Mouse (Mus musculus) kidney, embryonic 15.5 days (tissue): Measurements from ENCODE around the gene Irak1. TPM values are rescaled to one million over a fixed set of nuclear protein-coding genes. Genes with fewer than 3 reads are reported as not detected.

Experiments
- microRNA counts: library from miRNA; unstranded; fragments of <30 nt; microRNA quantifications from one replicate; lab custom pipeline; 2016
- microRNA-seq: library from miRNA; unstranded; fragments of <30 nt; microRNA quantifications from one replicate; pipeline ENCODE4, GENCODE M21; 2016
- polyA plus RNA-seq: library from polyadenylated mRNA; unstranded; fragments of >200 nt; fragmentation: Nextera tagmentation; extraction: Ambion mirVana; gene quantifications from 2 replicates; pipeline ENCODE4 v1.2.1, GENCODE M21; 2015

Gene Irak1
- polyA plus RNA-seq, 1 experiment from 2014 or later: 77.8 TPM

MicroRNAs within 50 kb of the gene (microRNA counts, 519-probe panel; counts per million panel counts)
- microRNA mmu-miR-718 (lab: Ali Mortazavi, UCI): 349 counts per million, percentile 1 among the panel's probes with 10 or more counts

Small RNAs within 50 kb of the gene (microRNA-seq; reads per million reads assigned to microRNA genes)
- gene Mir5132: 1.3 reads per million
- gene Mir718: not detected

Other genes with a start within 250 kb of the Irak1 start
- 5.2 and 8.1 TPM in 2 replicates for gene Srpk3, start 249.5 kb downstream of the Irak1 start, polyA plus RNA-seq
- 224 and 234 TPM in 2 replicates for gene Idh3g, start 237.0 kb downstream of the Irak1 start, polyA plus RNA-seq
- gene Ssr4, start 236.9 kb downstream of the Irak1 start, polyA plus RNA-seq: 176 and 184 TPM in 2 replicates
- 0.80 and 0.92 TPM in 2 replicates for gene Pdzd4, start 198.9 kb downstream of the Irak1 start, polyA plus RNA-seq
- gene Avpr2, start 131.8 kb downstream of the Irak1 start, polyA plus RNA-seq: 5.8 and 6.2 TPM in 2 replicates
- gene L1cam, start 127.8 kb downstream of the Irak1 start, polyA plus RNA-seq: 8.0 and 10.4 TPM in 2 replicates
- 3.7 and 4.0 TPM in 2 replicates for gene Arhgap4, start 102.0 kb downstream of the Irak1 start, polyA plus RNA-seq
- gene Naa10, start 102.0 kb downstream of the Irak1 start, polyA plus RNA-seq: 139 and 159 TPM in 2 replicates
- 41.9 and 54.5 TPM in 2 replicates for gene Renbp, start 93.1 kb downstream of the Irak1 start, polyA plus RNA-seq
- gene Hcfc1, start 57.6 kb downstream of the Irak1 start, polyA plus RNA-seq: 58.1 and 60.5 TPM in 2 replicates
- not detected in 2 replicates for gene Opn1mw, start 103.5 kb upstream of the Irak1 start, polyA plus RNA-seq
- 11.2 and 12.1 TPM in 2 replicates for gene Mecp2, start 111.4 kb upstream of the Irak1 start, polyA plus RNA-seq
- gene Tex28, start 143.9 kb upstream of the Irak1 start, polyA plus RNA-seq: not detected in 2 replicates
- 0.06 and 0.14 TPM in 2 replicates for gene Tktl1, start 153.3 kb upstream of the Irak1 start, polyA plus RNA-seq
- 243 and 308 TPM in 2 replicates for gene Flna, start 225.9 kb upstream of the Irak1 start, polyA plus RNA-seq
- 27.9 and 30.9 TPM in 2 replicates for gene Emd, start 230.8 kb upstream of the Irak1 start, polyA plus RNA-seq
- gene Rpl10, start 246.9 kb upstream of the Irak1 start, polyA plus RNA-seq: 796 and 801 TPM in 2 replicates